Mouse (Mus musculus): ENCODE measurements around the gene Hoxa10.

DNA sequence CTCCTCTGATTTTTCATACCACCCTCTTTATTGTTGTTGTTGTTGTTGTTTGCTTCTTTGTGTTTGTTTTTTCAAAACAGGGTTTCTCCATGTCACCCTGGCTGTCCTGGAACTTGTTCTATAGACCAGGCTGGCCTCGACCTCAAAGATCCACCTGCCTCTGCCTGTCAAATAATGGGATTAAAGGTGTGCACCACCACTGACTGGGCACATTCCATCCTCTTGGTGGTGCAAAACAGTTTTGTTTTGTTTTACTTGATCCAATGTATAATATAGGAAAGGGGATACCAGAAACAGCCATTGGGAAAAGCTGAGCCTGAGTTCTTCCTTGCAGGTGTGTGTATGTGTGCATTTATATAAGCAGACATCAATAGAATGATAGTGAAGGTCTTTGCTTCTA lies 54.2 kb downstream of the Hoxa10 start:
- no peak for TF ChIP-seq POLR2A (IDR thresholded peaks at IDR 0.05; ENCODE audit: extremely low read depth, insufficient read depth, low read length)
- TF ChIP-seq CTCF (IDR thresholded peaks at IDR 0.05; ENCODE audit: low read depth, low read length), result no peak
